Mouse (Mus musculus) testis, postnatal 14 days (tissue): ENCODE results near the gene Baz2b.
"Not testable (repeated sequence)": the region's sequence is repeated elsewhere in the genome, so short reads cannot be mapped to it uniquely, and the experiment has no call there.

ENCODE experiments used
- DNase-seq: peaks from one replicate; pipeline ENCODE4 v3.0.0; 2021; ENCODE audit warnings: low spot score

Baz2b gene

GRCm38 (mm10) chr2:59853543-59853942 is 356.1 kb downstream of the Baz2b start:
- no peak for DNase-seq

GRCm38 (mm10) chr2:59852916-59853315 is 356.7 kb downstream of the Baz2b start:
- DNase-seq, result no peak

GRCm38 (mm10) chr2:59851885-59852284 is 357.8 kb downstream of the Baz2b start:
- DNase-seq, result not testable (repeated sequence)
